Mouse (Mus musculus): Measurements from ENCODE around the gene Oard1. TPM values are rescaled to one million over a fixed set of nuclear protein-coding genes. Genes with fewer than 3 reads are reported as not detected.

Oard1 gene
- polyA plus RNA-seq, 1 experiment from 2014 or later = 87.4 TPM

DNA sequence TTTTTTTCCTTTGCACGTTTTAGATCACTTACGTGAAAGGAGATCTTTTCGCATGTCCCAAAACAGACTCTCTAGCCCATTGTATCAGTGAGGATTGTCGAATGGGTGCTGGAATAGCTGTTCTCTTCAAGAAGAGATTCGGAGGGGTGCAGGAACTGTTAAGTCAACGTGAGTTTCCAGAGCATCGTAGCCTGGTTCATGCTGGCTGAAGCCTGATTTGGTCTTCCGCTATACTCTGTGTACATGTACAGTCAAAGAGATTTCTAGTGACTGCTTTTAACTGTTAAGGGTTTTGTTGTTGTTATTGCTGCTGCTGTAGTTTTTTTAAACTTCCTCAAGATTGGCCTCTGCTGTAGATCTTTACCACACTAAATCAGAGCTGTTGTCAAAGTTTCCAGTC, 1.4 kb downstream of the Oard1 start:
- H3K4me3 ChIP-seq (replicated peaks) = peak overlapping the region; percentile 83
- peak overlapping the region; percentile 100; the same call in 1 of the 2 replicates for H3K27ac ChIP-seq
- no peaks in the 10 kb centered on the region for H3K27me3 ChIP-seq
- peak overlapping the region; percentile 72 for H3K4me2 ChIP-seq
- H3K9me3 ChIP-seq = no peaks in the 10 kb centered on the region
- H3K4me1 ChIP-seq = peaks cover 27% of the 10 kb centered on the region
- 55% methylated on average over 8 of the region's 8 CpGs for WGBS
- H3K36me3 ChIP-seq (replicated peaks) = peaks cover 27% of the 10 kb centered on the region
- peak overlapping the region; percentile 78 for H3K9ac ChIP-seq
- no peak for ATAC-seq (ENCODE audit: low FRiP score)

DNA sequence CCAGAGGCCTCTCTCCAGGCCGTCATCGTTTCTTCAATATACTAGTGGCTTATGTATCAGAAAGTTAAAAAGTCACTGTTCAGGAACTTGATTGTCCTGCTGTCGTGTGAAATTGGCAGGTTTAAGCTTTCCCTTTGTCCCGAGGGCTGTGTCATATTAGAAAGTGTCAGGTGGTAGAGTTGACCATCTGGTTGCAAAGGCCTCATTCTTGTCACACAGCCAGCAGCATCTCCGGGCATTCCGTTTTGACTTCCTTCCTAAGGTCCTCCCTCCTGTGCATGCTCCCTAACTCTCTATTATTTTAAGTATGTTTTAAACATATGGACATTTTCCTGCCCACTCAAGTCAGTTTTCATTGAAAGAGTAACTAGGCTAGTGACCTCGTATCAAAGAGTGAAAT, 6.2 kb downstream of the Oard1 start:
- peaks cover 48% of the 10 kb centered on the region for H3K36me3 ChIP-seq (replicated peaks)
- 0 out of 2 replicates have a peak overlapping the region, but pooled peaks have one; percentile 10 for H3K27ac ChIP-seq
- no peak overlapping the region for H3K9ac ChIP-seq
- no peak for ATAC-seq (ENCODE audit: low FRiP score)
- no peak overlapping the region for H3K4me2 ChIP-seq
- no peak overlapping the region for H3K4me3 ChIP-seq (replicated peaks)
- 86% methylated on average over 7 of the region's 7 CpGs for WGBS
- H3K4me1 ChIP-seq = peaks cover 10% of the 10 kb centered on the region
- H3K9me3 ChIP-seq = no peaks in the 10 kb centered on the region
- H3K27me3 ChIP-seq = no peaks in the 10 kb centered on the region

GRCm38 (mm10) chr17:48416425-48417195, 6.8 kb downstream of the Oard1 start:
- Histone ChIP-seq H3K27ac (0 out of 2 replicates have a peak overlapping the region, but pooled peaks have one; percentile 10), H3K36me3 (replicated peaks) (peaks cover 48% of the 10 kb centered on the region), H3K4me2 (no peak overlapping the region), H3K9me3 (no peaks in the 10 kb centered on the region), H3K4me1 (peaks cover 5% of the 10 kb centered on the region; the same call in 1 of the 2 replicates), H3K27me3 (no peaks in the 10 kb centered on the region), H3K4me3 (replicated peaks) (no peak overlapping the region), H3K9ac (no peak overlapping the region)
- 91% methylated on average over 14 of the region's 14 CpGs for WGBS
- ATAC-seq (ENCODE audit: low FRiP score) = peak; percentile 83

DNA sequence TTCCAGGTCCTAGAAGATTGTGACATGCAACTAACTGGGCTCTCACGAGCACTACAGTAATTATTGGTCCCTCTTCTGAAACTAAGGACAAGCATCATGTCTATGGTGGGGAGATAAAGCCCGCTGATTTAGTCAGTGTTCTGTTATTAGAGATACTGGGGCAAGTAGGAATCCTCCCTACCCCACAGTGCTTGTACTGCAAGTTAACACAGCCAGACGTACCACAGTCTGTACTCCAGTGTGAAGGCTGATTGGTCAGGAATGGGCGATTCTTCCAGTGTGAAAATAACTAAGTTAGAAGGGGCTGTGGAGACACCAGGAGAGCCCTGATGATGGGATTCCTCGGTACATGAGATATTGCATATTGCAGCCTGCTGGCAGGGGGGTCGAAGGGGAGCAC, 7.7 kb downstream of the Oard1 start:
- Histone ChIP-seq H3K4me2 (no peak overlapping the region), H3K27me3 (no peaks in the 10 kb centered on the region), H3K9me3 (no peaks in the 10 kb centered on the region), H3K36me3 (replicated peaks) (peaks cover 48% of the 10 kb centered on the region), H3K4me1 (no peaks in the 10 kb centered on the region), H3K9ac (no peak overlapping the region), H3K27ac (no peak overlapping the region), H3K4me3 (replicated peaks) (no peak overlapping the region)
- 90% methylated on average over 6 of the region's 6 CpGs for WGBS
- no peak for ATAC-seq (ENCODE audit: low FRiP score)

DNA sequence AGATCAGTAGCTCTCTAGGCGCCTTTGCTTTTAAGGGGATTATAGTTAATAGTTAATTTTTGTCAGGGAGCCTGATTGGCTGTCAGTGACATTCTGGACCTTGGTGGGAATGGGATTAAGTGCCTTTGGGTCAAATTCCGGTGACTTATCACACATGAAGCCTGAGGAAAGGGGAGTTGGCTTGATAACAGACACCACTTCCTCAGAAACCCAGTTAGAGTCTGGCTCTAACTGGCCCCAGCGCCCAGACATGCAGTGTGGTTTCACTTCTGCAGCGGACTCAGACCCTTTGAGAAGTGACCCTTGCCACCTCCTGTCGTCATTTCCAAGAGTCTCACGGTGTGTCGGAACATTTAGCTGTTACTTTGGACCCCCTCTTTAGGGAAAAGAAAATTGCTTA, 8.4 kb downstream of the Oard1 start:
- Histone ChIP-seq H3K36me3 (replicated peaks) (peaks cover 48% of the 10 kb centered on the region), H3K4me1 (no peaks in the 10 kb centered on the region)
- WGBS = 94% methylated on average over 7 of the region's 7 CpGs

DNA sequence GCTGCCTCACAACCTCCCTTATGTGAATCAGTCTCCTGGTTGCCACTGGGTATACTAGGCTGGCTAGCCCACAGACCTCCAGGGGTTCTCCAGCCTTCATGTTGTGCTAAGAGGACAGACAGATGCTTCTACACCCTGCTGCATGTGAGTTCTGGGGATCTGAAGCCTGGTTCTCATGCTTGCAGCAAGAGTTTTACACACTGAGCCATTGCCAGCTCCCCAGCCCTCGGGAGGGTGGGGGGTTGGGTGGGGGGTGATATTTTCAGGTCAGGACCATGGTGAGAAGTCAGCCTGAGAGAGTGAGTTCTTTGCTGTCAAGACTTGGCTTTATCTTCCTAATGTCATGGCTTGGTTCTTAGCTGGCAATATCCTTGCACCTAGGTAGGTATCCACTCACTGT, 9.0 kb downstream of the Oard1 start:
- Histone ChIP-seq H3K27me3 (no peaks in the 10 kb centered on the region), H3K9ac (no peak overlapping the region), H3K4me3 (replicated peaks) (no peak overlapping the region), H3K9me3 (no peaks in the 10 kb centered on the region), H3K27ac (no peak overlapping the region), H3K4me2 (no peak overlapping the region), H3K36me3 (replicated peaks) (peaks cover 43% of the 10 kb centered on the region), H3K4me1 (no peaks in the 10 kb centered on the region)
- no peak for ATAC-seq (ENCODE audit: low FRiP score)
- WGBS = 87% methylated on average over 1 of the region's 1 CpGs

More for the DNA sequence above, 8.4 kb downstream of the Oard1 start:
- Histone ChIP-seq H3K4me3 (replicated peaks) (no peak overlapping the region), H3K27me3 (no peaks in the 10 kb centered on the region), H3K9ac (no peak overlapping the region), H3K4me2 (no peak overlapping the region), H3K9me3 (no peaks in the 10 kb centered on the region), H3K27ac (no peak overlapping the region)
- ATAC-seq (ENCODE audit: low FRiP score) = no peak

GRCm38 (mm10) chr17:48419571-48419970, 9.8 kb downstream of the Oard1 start:
- Histone ChIP-seq H3K27ac (no peak overlapping the region), H3K4me2 (no peak overlapping the region), H3K4me1 (no peaks in the 10 kb centered on the region), H3K9me3 (no peaks in the 10 kb centered on the region), H3K36me3 (replicated peaks) (peaks cover 37% of the 10 kb centered on the region), H3K9ac (no peak overlapping the region), H3K27me3 (no peaks in the 10 kb centered on the region), H3K4me3 (replicated peaks) (no peak overlapping the region)
- 76% methylated on average over 2 of the region's 2 CpGs for WGBS
- no peak for ATAC-seq (ENCODE audit: low FRiP score)

GRCm38 (mm10) chr17:48424237-48424636, 14.4 kb downstream of the Oard1 start:
- WGBS = 78% methylated on average over 9 of the region's 9 CpGs
- ATAC-seq (ENCODE audit: low FRiP score) = no peak
- Histone ChIP-seq H3K9me3 (no peaks in the 10 kb centered on the region), H3K27ac (no peak overlapping the region), H3K27me3 (no peaks in the 10 kb centered on the region), H3K9ac (no peak overlapping the region), H3K4me2 (no peak overlapping the region), H3K4me3 (replicated peaks) (no peak overlapping the region), H3K4me1 (peaks cover 15% of the 10 kb centered on the region; the same call in 1 of the 2 replicates), H3K36me3 (replicated peaks) (no peaks in the 10 kb centered on the region)

DNA sequence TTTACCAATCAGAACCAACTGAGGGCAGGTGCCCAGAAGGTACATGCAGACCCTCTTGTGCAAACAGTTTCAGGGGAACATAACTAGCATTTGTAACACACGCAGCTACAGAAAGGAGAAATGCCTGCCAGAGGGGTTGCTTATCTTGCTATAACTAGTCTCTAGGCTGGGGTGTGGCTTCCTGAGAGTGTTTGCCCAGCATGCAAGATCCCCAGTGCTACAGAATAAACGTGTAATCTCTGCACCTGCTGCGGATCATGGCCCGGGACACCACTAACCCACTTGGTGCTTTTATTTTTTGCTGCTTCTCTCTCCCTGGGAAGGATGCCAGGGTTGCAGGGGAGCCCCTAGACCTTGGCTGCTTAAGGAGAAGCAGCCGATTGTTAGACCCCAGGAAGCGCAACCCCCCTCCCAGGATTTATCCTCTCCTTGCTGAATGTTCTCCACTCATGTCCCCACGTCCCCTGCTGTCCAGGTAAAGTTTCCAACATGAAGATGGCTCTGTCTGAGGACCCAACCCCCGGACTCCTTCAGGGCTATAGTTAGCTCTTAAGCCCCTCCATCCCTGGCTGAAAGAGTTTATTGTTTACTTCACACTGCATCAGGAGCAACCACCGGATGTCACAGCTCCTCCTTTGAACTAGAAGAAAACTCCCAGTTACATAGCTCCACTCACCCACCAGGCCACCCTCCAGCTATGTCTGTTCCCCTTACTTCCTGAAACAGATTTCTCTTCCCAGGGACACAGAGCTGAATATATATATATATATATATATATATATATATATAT, 16.2 kb downstream of the Oard1 start:
- Histone ChIP-seq H3K4me2 (no peak overlapping the region), H3K27ac (0 out of 2 replicates have a peak overlapping the region, but pooled peaks have one; percentile 5), H3K27me3 (no peaks in the 10 kb centered on the region), H3K36me3 (replicated peaks) (no peaks in the 10 kb centered on the region), H3K9me3 (no peaks in the 10 kb centered on the region), H3K4me3 (replicated peaks) (no peak overlapping the region), H3K4me1 (peaks cover 15% of the 10 kb centered on the region; the same call in 1 of the 2 replicates), H3K9ac (no peak overlapping the region)
- no peak for ATAC-seq (ENCODE audit: low FRiP score)
- WGBS = 35% methylated on average over 9 of the region's 9 CpGs

- WGBS = 77% methylated on average over 13 of the region's 13 CpGs
- Histone ChIP-seq H3K4me1 (peaks cover 15% of the 10 kb centered on the region), H3K4me2 (no peak overlapping the region), H3K9me3 (no peaks in the 10 kb centered on the region), H3K27me3 (no peaks in the 10 kb centered on the region), H3K4me3 (replicated peaks) (no peak overlapping the region), H3K27ac (no peak overlapping the region), H3K9ac (no peak overlapping the region), H3K36me3 (replicated peaks) (no peaks in the 10 kb centered on the region)
- ATAC-seq (ENCODE audit: low FRiP score) = no peak
Measured at GRCm38 (mm10) chr17:48426991-48427750, 17.4 kb downstream of the Oard1 start.

DNA sequence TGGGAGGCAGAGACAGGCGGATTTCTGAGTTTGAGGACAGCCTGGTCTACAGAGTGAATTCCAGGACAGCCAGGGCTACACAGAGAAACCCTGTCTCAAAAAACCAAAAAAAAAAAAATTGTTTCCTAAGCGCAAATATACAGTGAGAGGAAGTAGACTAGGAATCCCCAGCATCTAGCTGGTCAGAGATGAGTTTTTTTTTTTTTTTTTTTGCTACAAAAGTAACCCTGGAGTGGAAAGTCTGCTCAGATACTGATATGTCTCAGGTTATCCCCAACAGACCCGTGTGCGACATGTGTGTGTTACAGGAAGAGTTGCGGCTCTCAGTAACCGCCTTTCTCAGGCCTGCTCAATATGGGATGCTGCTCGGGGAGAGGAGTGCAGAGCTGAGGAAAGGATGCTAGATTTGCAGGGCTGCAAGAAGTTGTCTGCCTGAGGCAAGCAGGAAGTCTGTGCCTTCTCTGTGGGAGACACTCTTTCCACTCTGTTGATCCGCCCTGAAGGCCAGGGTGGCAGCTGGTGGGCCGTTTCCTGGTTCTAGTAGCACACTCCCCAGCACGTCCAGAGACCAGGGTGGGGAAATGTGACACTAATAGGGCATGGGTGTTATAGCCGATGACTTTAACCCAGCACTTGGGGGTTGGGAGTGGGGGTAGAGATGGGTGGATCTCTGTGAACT, 18.2 kb downstream of the Oard1 start:
- no peak overlapping the region for H3K4me3 ChIP-seq (replicated peaks)
- H3K9ac ChIP-seq = no peak overlapping the region
- H3K27me3 ChIP-seq = no peaks in the 10 kb centered on the region
- no peak overlapping the region for H3K4me2 ChIP-seq
- no peak for ATAC-seq (ENCODE audit: low FRiP score)
- no peaks in the 10 kb centered on the region for H3K9me3 ChIP-seq
- no peak overlapping the region for H3K27ac ChIP-seq
- H3K36me3 ChIP-seq (replicated peaks) = no peaks in the 10 kb centered on the region
- 75% methylated on average over 11 of the region's 11 CpGs for WGBS
- peaks cover 21% of the 10 kb centered on the region for H3K4me1 ChIP-seq
